Mouse (Mus musculus) adrenal gland, postnatal 36 days (tissue): ENCODE measurements around the gene Dhrs7. TPM values are rescaled to one million over a fixed set of nuclear protein-coding genes. Genes with fewer than 3 reads are reported as not detected.

ENCODE experiments used
- DNase-seq, 2 experiments: peaks; one replicate each; pipeline ENCODE4 v3.0.0; 2021; ENCODE audit warnings: mixed read lengths in 1 of 2
- total RNA-seq, 2 experiments: library from RNA; stranded (reverse); gene quantifications; 2 replicates each; pipeline ENCODE4 v1.2.3; 2021

Gene Dhrs7
- total RNA-seq, 2 experiments from 2014 or later: 174 to 289 TPM

DNA sequence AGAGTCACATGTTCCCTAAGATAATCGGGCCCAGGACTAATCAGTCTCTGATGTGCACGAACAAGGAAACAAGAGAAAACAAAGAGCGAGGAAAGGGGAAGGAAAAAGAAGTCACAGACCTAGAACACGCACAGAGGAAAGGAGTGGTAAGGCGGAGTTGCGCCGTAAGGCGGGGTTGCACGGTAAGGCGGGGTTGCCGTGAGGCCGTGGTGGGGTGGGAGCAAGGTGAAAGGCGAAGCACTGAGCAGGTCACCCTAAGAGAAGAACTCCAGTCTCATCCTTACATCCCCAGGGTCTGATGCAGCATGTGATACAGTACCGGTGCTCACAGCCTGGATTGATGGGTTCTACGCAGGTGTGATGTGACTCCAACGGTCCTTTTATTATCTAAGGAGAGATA, 8.9 kb downstream of the Dhrs7 start:
- no peak for DNase-seq

DNA sequence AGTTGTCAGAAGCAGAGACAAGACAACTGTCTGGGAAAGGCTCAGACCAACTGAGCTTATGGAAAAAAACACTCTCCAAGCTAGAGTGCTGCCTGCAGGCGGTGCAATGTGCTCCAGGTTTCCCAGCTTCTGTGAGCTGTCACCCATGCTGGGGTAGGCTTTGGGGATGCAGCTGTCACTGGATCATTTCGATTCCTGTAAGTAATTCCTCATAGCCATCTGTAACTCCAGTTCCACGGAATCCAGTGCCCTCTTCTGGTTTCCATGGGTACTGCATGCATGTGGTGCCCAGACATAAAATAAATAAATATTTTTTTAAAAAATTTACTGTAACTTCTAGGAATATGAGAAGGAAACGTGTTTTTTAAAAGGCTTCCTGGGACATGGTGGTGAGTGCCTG, 10.0 kb downstream of the Dhrs7 start:
- DNase-seq: peak; percentile 52 to 69

DNA sequence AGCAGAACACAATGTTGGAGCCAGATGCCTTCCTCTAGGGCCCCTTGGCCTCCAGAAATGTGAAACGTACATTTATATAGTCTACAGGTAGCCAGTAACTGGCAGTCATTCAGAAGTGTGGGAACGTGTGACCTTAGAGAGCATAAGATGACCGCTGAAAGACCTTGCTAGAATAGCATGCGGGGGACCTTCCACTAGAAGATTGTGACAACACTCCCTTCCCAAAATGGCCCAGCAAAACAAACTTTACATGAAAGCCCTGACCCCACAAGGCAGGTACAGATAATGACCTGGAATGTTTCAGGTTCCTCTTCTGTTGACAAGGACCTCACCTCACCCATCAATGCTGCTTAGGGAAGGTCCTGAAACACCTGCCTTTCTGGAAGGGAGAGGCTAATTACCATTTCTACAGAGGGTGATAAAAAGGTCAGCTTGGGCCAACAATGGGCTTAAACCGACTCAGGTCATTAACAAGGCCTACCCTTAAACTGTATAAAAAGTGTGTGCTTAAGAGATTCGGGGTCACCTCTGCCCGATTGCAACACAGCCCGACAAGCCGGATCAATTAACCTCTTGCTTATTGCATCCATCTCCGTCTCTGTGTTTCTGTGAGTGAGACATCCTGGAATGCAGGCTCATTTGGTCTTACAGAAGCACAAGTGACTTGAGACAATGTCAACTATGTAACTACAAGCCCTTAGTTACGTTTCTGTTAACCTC, 14.9 kb downstream of the Dhrs7 start, which contains the start of gene Gm4756:
Gm4756 (minus strand) TSS at position 51 of the 720 bp plus-strand sequence.
- DNase-seq: no peak

DNA sequence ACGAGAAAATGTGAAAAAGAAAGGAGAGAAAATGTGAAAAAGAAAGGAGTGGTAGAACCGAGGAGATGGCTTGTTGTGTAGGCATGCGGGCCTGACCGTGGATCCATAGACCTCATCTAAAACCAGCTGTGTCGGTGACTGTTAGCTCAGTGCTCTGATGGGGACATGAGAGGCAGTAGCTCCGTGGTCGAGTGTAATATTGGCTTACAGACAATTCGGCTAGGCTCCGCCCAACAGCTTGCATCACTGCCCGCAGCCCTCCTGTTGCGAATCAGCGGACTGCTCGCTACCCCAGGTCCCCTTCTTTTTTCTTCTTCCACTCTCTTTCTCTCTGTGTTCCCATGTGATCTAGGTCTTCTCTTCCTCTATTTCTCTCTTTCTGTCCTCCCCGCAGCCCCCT, 15.8 kb downstream of the Dhrs7 start:
- DNase-seq: no peak

GRCm38 (mm10) chr12:72638025-72638424, 26.7 kb downstream of the Dhrs7 start:
- DNase-seq: no peak

GRCm38 (mm10) chr12:72628751-72629150, 36.0 kb downstream of the Dhrs7 start:
- DNase-seq: no peak

GRCm38 (mm10) chr12:72622853-72623496, 41.7 kb downstream of the Dhrs7 start:
- DNase-seq: no peak

DNA sequence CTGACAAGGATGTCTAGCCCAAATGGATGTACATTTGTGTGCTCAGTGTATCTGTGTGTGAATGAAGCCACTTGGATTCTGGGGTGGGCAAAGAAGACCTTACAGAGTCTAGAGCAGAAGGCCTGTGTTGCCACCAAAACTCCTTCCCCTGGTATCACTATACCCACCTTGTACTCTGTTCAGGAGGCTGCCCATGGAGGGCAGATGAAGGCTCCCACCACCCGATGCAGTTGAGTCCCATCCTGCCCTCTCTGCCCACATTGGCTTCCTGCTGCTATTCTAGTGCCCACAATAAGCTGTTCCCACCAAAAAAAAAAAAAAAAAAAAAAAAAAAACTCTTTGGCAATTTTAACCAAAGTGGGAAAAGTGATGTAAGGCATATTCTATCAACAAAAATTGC, 43.3 kb downstream of the Dhrs7 start:
- no peak for DNase-seq

DNA sequence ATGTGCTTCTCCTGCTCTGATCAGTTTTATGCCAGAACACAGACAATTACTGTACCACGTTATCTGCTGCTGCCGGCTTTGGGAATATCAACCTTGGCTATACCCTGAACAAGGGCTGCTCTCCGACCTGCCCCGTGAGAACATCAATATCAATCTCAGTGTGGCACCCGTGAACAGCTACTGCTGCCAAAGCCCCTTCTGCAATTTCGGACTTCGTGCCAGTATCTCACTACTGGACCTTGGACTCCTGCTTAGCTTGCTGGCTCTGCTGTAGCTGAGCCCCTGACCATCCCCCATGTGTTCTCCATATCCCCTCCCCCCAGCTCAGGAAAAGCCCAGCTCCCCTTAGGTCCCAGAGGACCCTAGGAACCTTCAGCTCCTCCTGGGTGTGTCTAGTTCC, 43.9 kb downstream of the Dhrs7 start:
- DNase-seq: no peak

DNA sequence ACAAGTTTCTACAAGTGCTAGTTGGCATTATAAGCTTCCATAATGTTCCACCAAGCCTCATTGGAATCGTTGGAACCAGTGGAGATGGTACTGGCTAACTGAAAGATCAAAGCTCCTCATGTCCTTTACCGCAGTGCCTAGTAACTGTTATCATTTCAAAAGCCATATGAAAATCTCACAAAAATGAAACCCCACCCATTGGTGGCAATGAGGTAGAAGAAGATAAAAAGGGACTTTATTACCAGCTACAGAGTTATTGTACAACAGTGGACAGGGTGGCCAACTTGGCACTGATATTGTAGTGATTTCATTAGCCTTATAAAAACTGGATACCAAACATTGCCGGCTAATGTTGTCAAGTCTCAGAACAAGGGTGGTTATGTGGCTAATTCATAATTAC, 52.7 kb downstream of the Dhrs7 start:
- DNase-seq: no peak

Other genes starting within 250 kb of the Dhrs7 start
- 1 to 10 TPM; 1.1 to 6.3 TPM for gene Lrrc9, start 223.0 kb downstream of the Dhrs7 start, total RNA-seq
- gene Pcnx4, start 128.5 kb downstream of the Dhrs7 start, total RNA-seq: 1 to 10 TPM; 7.2 to 8.4 TPM
- gene Gm4756, start 15.2 kb downstream of the Dhrs7 start, total RNA-seq: not detected
- gene Ppm1a, start 92.5 kb upstream of the Dhrs7 start, total RNA-seq: 100 to 1,000 TPM; 276 to 324 TPM